Mouse (Mus musculus): ENCODE measurements around the gene Ciita. TPM values are rescaled to one million over a fixed set of nuclear protein-coding genes. Genes with fewer than 3 reads are reported as not detected.

The Ciita gene
- 0.79 and 0.83 TPM in 2 replicates for polyA plus RNA-seq (2015; fragmentation: Nextera tagmentation; extraction: Ambion mirVana)

GRCm38 (mm10) chr16:10479857-10480256 is at the start of gene Ciita:
TSS of gene Ciita (plus strand) at chr16:10480059.
- no peak for ATAC-seq (ENCODE audit: low FRiP score)

GRCm38 (mm10) chr16:10431911-10432310 is 47.9 kb upstream of the Ciita start:
- no peaks in the 10 kb centered on the region for H3K4me1 ChIP-seq (replicated peaks)
- no peak for ATAC-seq (ENCODE audit: low FRiP score)
- H3K27me3 ChIP-seq: no peaks in the 10 kb centered on the region
- peaks cover 31% of the 10 kb centered on the region for H3K36me3 ChIP-seq
- H3K9ac ChIP-seq: no peak overlapping the region
- no peak overlapping the region for H3K4me3 ChIP-seq
- WGBS: 87% methylated on average over 1 of the region's 1 CpGs
- H3K9me3 ChIP-seq: no peaks in the 10 kb centered on the region
- no peak overlapping the region for H3K4me2 ChIP-seq
- no peak overlapping the region for H3K27ac ChIP-seq

More at GRCm38 (mm10) chr16:10479857-10480256, at the start of gene Ciita:
- Histone ChIP-seq H3K4me3 (no peak within 1 kb of the TSS), H3K36me3 (no peaks in the 10 kb centered on the region), H3K4me2 (no peak within 1 kb of the TSS), H3K9ac (no peak within 1 kb of the TSS), H3K4me1 (replicated peaks) (no peaks in the 10 kb centered on the region), H3K27ac (no peak within 1 kb of the TSS), H3K9me3 (no peaks in the 10 kb centered on the region), H3K27me3 (no peaks in the 10 kb centered on the region)
- 74% methylated on average over 5 of the region's 5 CpGs for WGBS

GRCm38 (mm10) chr16:10432387-10432786 is 47.5 kb upstream of the Ciita start:
- no peak overlapping the region for H3K9ac ChIP-seq
- H3K9me3 ChIP-seq: no peaks in the 10 kb centered on the region
- peaks cover 26% of the 10 kb centered on the region for H3K36me3 ChIP-seq
- no peak for ATAC-seq (ENCODE audit: low FRiP score)
- no peak overlapping the region for H3K4me2 ChIP-seq
- H3K27ac ChIP-seq: no peak overlapping the region
- H3K4me3 ChIP-seq: no peak overlapping the region
- WGBS: 87% methylated on average over 4 of the region's 4 CpGs
- no peaks in the 10 kb centered on the region for H3K27me3 ChIP-seq
- no peaks in the 10 kb centered on the region for H3K4me1 ChIP-seq (replicated peaks)

- no peak overlapping the region for H3K4me3 ChIP-seq
- no peak overlapping the region for H3K27ac ChIP-seq
- no peaks in the 10 kb centered on the region for H3K9me3 ChIP-seq
- no peak for ATAC-seq (ENCODE audit: low FRiP score)
- WGBS: 90% methylated on average over 5 of the region's 5 CpGs
- H3K4me1 ChIP-seq (replicated peaks): no peaks in the 10 kb centered on the region
- H3K4me2 ChIP-seq: no peak overlapping the region
- no peaks in the 10 kb centered on the region for H3K27me3 ChIP-seq
- H3K36me3 ChIP-seq: peaks cover 29% of the 10 kb centered on the region
- H3K9ac ChIP-seq: no peak overlapping the region
These were observed 46.5 kb upstream of the Ciita start for GRCm38 (mm10) chr16:10433344-10433743.

- H3K4me1 ChIP-seq (replicated peaks): no peaks in the 10 kb centered on the region
- peaks cover 37% of the 10 kb centered on the region for H3K36me3 ChIP-seq
- no peaks in the 10 kb centered on the region for H3K27me3 ChIP-seq
- 84% methylated on average over 6 of the region's 6 CpGs for WGBS
- no peak overlapping the region for H3K27ac ChIP-seq
- H3K4me2 ChIP-seq: no peak overlapping the region
- no peak overlapping the region for H3K4me3 ChIP-seq
- ATAC-seq (ENCODE audit: low FRiP score): no peak
- H3K9me3 ChIP-seq: no peaks in the 10 kb centered on the region
- H3K9ac ChIP-seq: no peak overlapping the region
These were observed 43.7 kb upstream of the Ciita start for GRCm38 (mm10) chr16:10436166-10436565.

GRCm38 (mm10) chr16:10438055-10438454 is 41.8 kb upstream of the Ciita start:
- H3K9ac ChIP-seq: no peak overlapping the region
- H3K36me3 ChIP-seq: peaks cover 25% of the 10 kb centered on the region
- H3K4me2 ChIP-seq: no peak overlapping the region
- WGBS: 85% methylated on average over 5 of the region's 5 CpGs
- no peak overlapping the region for H3K27ac ChIP-seq
- peaks cover 10% of the 10 kb centered on the region for H3K4me1 ChIP-seq (replicated peaks)
- ATAC-seq (ENCODE audit: low FRiP score): no peak
- H3K27me3 ChIP-seq: no peaks in the 10 kb centered on the region
- no peak overlapping the region for H3K4me3 ChIP-seq
- no peaks in the 10 kb centered on the region for H3K9me3 ChIP-seq

- Histone ChIP-seq H3K4me1 (replicated peaks) (peaks cover 42% of the 10 kb centered on the region), H3K4me3 (no peak overlapping the region), H3K4me2 (no peak overlapping the region), H3K27me3 (no peaks in the 10 kb centered on the region), H3K9ac (no peak overlapping the region), H3K9me3 (no peaks in the 10 kb centered on the region), H3K27ac (no peak overlapping the region), H3K36me3 (peaks cover 21% of the 10 kb centered on the region)
- no peak for ATAC-seq (ENCODE audit: low FRiP score)
- WGBS: 88% methylated on average over 6 of the region's 6 CpGs
These were observed 38.5 kb upstream of the Ciita start for GRCm38 (mm10) chr16:10441328-10441727.

- 90% methylated on average over 4 of the region's 4 CpGs for WGBS
These were observed 38.1 kb upstream of the Ciita start for GRCm38 (mm10) chr16:10441761-10442160.

GRCm38 (mm10) chr16:10443723-10444122 is 36.1 kb upstream of the Ciita start:
- H3K27me3 ChIP-seq: no peaks in the 10 kb centered on the region
- no peak overlapping the region for H3K9ac ChIP-seq
- H3K36me3 ChIP-seq: peaks cover 10% of the 10 kb centered on the region
- H3K4me3 ChIP-seq: no peak overlapping the region
- no peak overlapping the region for H3K27ac ChIP-seq
- no peaks in the 10 kb centered on the region for H3K9me3 ChIP-seq
- H3K4me2 ChIP-seq: no peak overlapping the region; the same call in 1 of the 2 replicates
- H3K4me1 ChIP-seq (replicated peaks): peaks cover 56% of the 10 kb centered on the region
- ATAC-seq (ENCODE audit: low FRiP score): no peak

More at GRCm38 (mm10) chr16:10441761-10442160, 38.1 kb upstream of the Ciita start:
- no peak overlapping the region for H3K9ac ChIP-seq
- H3K27me3 ChIP-seq: no peaks in the 10 kb centered on the region
- H3K4me3 ChIP-seq: no peak overlapping the region
- ATAC-seq (ENCODE audit: low FRiP score): no peak
- no peaks in the 10 kb centered on the region for H3K9me3 ChIP-seq
- H3K4me2 ChIP-seq: no peak overlapping the region
- peaks cover 47% of the 10 kb centered on the region for H3K4me1 ChIP-seq (replicated peaks)
- peaks cover 21% of the 10 kb centered on the region for H3K36me3 ChIP-seq
- H3K27ac ChIP-seq: no peak overlapping the region

GRCm38 (mm10) chr16:10446573-10447263 is 33.1 kb upstream of the Ciita start:
- WGBS: 13% methylated on average over 13 of the region's 13 CpGs
- peaks cover 52% of the 10 kb centered on the region for H3K4me1 ChIP-seq (replicated peaks)
- peak overlapping the region; percentile 88 for H3K9ac ChIP-seq
- H3K36me3 ChIP-seq: no peaks in the 10 kb centered on the region
- no peaks in the 10 kb centered on the region for H3K27me3 ChIP-seq
- H3K4me2 ChIP-seq: peak overlapping the region; percentile 85
- H3K27ac ChIP-seq: peak overlapping the region; percentile 92
- peak; percentile 87 for ATAC-seq (ENCODE audit: low FRiP score)
- peak overlapping the region; percentile 65 for H3K4me3 ChIP-seq
- no peaks in the 10 kb centered on the region for H3K9me3 ChIP-seq

GRCm38 (mm10) chr16:10447264-10447594 is 32.6 kb upstream of the Ciita start, which contains the start of gene Tvp23a:
TSS of gene Tvp23a (minus strand) at chr16:10447362.
- H3K4me2 ChIP-seq: peak within 1 kb of the TSS; percentile 85
- H3K9ac ChIP-seq: peak within 1 kb of the TSS; percentile 88
- peaks cover 52% of the 10 kb centered on the region for H3K4me1 ChIP-seq (replicated peaks)
- peak; percentile 97 for ATAC-seq (ENCODE audit: low FRiP score)
- peak within 1 kb of the TSS; percentile 92 for H3K27ac ChIP-seq
- H3K36me3 ChIP-seq: no peaks in the 10 kb centered on the region
- H3K4me3 ChIP-seq: peak within 1 kb of the TSS; percentile 65
- no peaks in the 10 kb centered on the region for H3K9me3 ChIP-seq
- WGBS: under 1% methylated on average over 12 of the region's 12 CpGs
- no peaks in the 10 kb centered on the region for H3K27me3 ChIP-seq

GRCm38 (mm10) chr16:10447781-10448180 is 32.1 kb upstream of the Ciita start:
- 80% methylated on average over 2 of the region's 2 CpGs for WGBS
- 0 out of 2 replicates have a peak, but pooled peaks have one; percentile 2 for ATAC-seq (ENCODE audit: low FRiP score)
- H3K4me1 ChIP-seq (replicated peaks): peaks cover 48% of the 10 kb centered on the region
- peak overlapping the region; percentile 65 for H3K4me3 ChIP-seq
- peak overlapping the region; percentile 85 for H3K4me2 ChIP-seq
- peak overlapping the region; percentile 88 for H3K9ac ChIP-seq
- H3K27me3 ChIP-seq: no peaks in the 10 kb centered on the region
- no peaks in the 10 kb centered on the region for H3K9me3 ChIP-seq
- H3K27ac ChIP-seq: peak overlapping the region; percentile 92
- H3K36me3 ChIP-seq: no peaks in the 10 kb centered on the region

- Histone ChIP-seq H3K9ac (no peak overlapping the region), H3K4me2 (no peak overlapping the region), H3K27ac (no peak overlapping the region), H3K4me1 (replicated peaks) (peaks cover 38% of the 10 kb centered on the region), H3K36me3 (no peaks in the 10 kb centered on the region), H3K9me3 (no peaks in the 10 kb centered on the region), H3K27me3 (no peaks in the 10 kb centered on the region), H3K4me3 (no peak overlapping the region)
- WGBS: 88% methylated on average over 9 of the region's 9 CpGs
- ATAC-seq (ENCODE audit: low FRiP score): no peak
These were observed 30.9 kb upstream of the Ciita start for GRCm38 (mm10) chr16:10448931-10449330.

Data from hindbrain, embryonic 13.5 days (tissue).